Mouse (Mus musculus) embryonic facial prominence, embryonic 14.5 days (tissue): ENCODE measurements around the gene Ap1s3. TPM values are rescaled to one million over a fixed set of nuclear protein-coding genes. Genes with fewer than 3 reads are reported as not detected.

ENCODE experiments used
- ATAC-seq: fragments of 200-750 bp; cut with Nextera tagmentation; 2 replicates; pipeline ENCODE4 v1.8.0; 2017; ENCODE audit warnings: low read depth, moderate number of reproducible peaks, moderate TSS enrichment
- DNase-seq: peaks from one replicate; pipeline ENCODE4 v3.0.0-alpha.2; 2015; ENCODE audit warnings: low spot score
- H3K27ac ChIP-seq: fragments of 300-500 bp; sonication (generic); replicated peaks from 2 replicates; pipeline ENCODE4 v1.5.1; 2014; ENCODE audit warnings: low read depth, mild to moderate bottlenecking, low read length, moderate library complexity
- H3K27me3 ChIP-seq: fragments of 300-500 bp; sonication (generic); replicated peaks from 2 replicates; pipeline ENCODE4 v1.6.1; 2014; ENCODE audit warnings: low read length; ENCODE audit not compliant: control insufficient read depth, insufficient read depth
- H3K36me3 ChIP-seq: fragments of 300-500 bp; sonication (generic); 2 replicates; pipeline ENCODE4 v1.6.1; 2014; ENCODE audit warnings: low read length, mixed read lengths; ENCODE audit not compliant: control insufficient read depth, insufficient read depth
- H3K4me1 ChIP-seq: fragments of 300-500 bp; sonication (generic); 2 replicates; pipeline ENCODE4 v1.6.1; 2014; ENCODE audit warnings: antibody characterized with exemption, low read length; ENCODE audit not compliant: control insufficient read depth, insufficient read depth
- H3K4me2 ChIP-seq: fragments of 300-500 bp; sonication (generic); 2 replicates; pipeline ENCODE4 v1.6.1; 2014; ENCODE audit warnings: low read depth, mild to moderate bottlenecking, low read length, moderate library complexity, mixed read lengths
- H3K4me3 ChIP-seq: fragments of 300-500 bp; sonication (generic); 2 replicates; pipeline ENCODE4 v1.5.1; 2014; ENCODE audit warnings: low read depth, mild to moderate bottlenecking, low read length
- H3K9ac ChIP-seq: fragments of 300-500 bp; sonication (generic); 2 replicates; pipeline ENCODE4 v1.6.1; 2014; ENCODE audit warnings: low read depth, mild to moderate bottlenecking, low read length, moderate library complexity, mixed read lengths
- H3K9me3 ChIP-seq: fragments of 300-500 bp; sonication (generic); 2 replicates; pipeline ENCODE4 v1.6.1; 2016; ENCODE audit warnings: low read length; ENCODE audit not compliant: control insufficient read depth
- WGBS: fragments of 180-500 bp; shearing (Covaris S2); extraction: QIAGEN DNeasy Blood & Tissue Kit; methylation state at CpG from one replicate; pipeline ENCODE4 v1.1.7; 2014; 5-methylcytosine and 5-hydroxymethylcytosine counted together
- polyA plus RNA-seq: library from polyadenylated mRNA; unstranded; fragments of >200 nt; fragmentation: Nextera tagmentation; extraction: Ambion mirVana; gene quantifications from 2 replicates; pipeline ENCODE4 v1.2.1, GENCODE M21; 2014

The Ap1s3 gene
- polyA plus RNA-seq, 1 experiment from 2014 or later = 0.31 TPM

DNA sequence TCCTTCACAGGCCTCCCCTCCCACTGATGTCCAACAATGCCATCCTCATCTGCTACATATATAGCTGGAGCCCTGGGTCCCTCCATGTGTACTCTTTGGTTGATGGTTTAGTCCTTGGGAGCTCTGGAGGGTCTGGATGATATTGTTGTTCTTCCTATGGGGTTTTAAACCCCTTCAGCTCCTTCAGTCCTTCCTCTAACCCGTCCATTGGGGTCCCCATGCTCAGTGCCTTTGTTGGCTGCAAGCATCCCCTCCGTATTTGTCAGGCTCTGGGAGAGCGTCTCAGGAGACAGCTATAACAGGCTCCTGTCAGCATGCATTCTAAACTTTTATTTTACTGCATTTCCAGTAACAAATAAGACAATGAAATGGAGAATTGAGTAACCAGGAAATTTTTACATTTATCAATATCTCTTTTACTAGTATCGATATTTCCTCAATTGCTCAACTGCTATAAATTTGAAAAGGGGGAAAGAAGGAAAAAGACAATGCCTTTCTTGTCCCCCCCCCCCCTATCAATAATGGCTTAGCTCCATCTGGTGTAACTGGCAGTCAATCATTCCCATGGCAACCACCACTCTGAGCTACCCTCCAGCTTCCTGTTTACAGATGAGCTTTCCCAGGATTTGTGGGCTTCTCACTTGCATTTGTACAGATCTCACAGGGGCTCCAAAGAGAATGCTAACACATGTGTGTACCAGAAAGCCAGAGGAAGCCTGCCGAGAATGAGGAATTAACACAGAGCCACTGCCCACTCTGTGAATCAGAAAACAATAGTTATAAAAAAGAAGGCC is 73.2 kb downstream of the Ap1s3 start:
- no peaks in the 10 kb centered on the region for H3K9me3 ChIP-seq
- no peaks in the 10 kb centered on the region for H3K36me3 ChIP-seq
- ATAC-seq (no peak), DNase-seq (peak; percentile 42)
- no peak overlapping the region for H3K4me2 ChIP-seq
- H3K9ac ChIP-seq = no peak overlapping the region
- no peaks in the 10 kb centered on the region for H3K27me3 ChIP-seq
- no peak overlapping the region; the same call in 1 of the 2 replicates for H3K27ac ChIP-seq
- WGBS = 40% methylated on average over 5 of the region's 5 CpGs
- no peaks in the 10 kb centered on the region for H3K4me1 ChIP-seq
- H3K4me3 ChIP-seq = no peak overlapping the region

- Histone ChIP-seq H3K27ac (no peak overlapping the region), H3K4me1 (no peaks in the 10 kb centered on the region), H3K9me3 (no peaks in the 10 kb centered on the region), H3K36me3 (no peaks in the 10 kb centered on the region), H3K4me2 (no peak overlapping the region), H3K4me3 (no peak overlapping the region), H3K9ac (no peak overlapping the region), H3K27me3 (no peaks in the 10 kb centered on the region)
- ATAC-seq = no peak
- 65% methylated on average over 4 of the region's 4 CpGs for WGBS
- DNase-seq = peak; percentile 7
Observed at GRCm38 (mm10) chr1:79592721-79593277, 79.0 kb downstream of the Ap1s3 start.

- ATAC-seq (no peak), DNase-seq (no peak)
- Histone ChIP-seq H3K4me3 (no peak overlapping the region), H3K9ac (no peak overlapping the region), H3K27ac (no peak overlapping the region), H3K36me3 (no peaks in the 10 kb centered on the region), H3K4me2 (no peak overlapping the region), H3K4me1 (no peaks in the 10 kb centered on the region), H3K27me3 (no peaks in the 10 kb centered on the region), H3K9me3 (no peaks in the 10 kb centered on the region)
- 67% methylated on average over 1 of the region's 1 CpGs for WGBS
Observed at GRCm38 (mm10) chr1:79591091-79591490, 80.7 kb downstream of the Ap1s3 start.

GRCm38 (mm10) chr1:79589971-79590763 is 81.6 kb downstream of the Ap1s3 start:
- H3K4me1 ChIP-seq = no peaks in the 10 kb centered on the region
- H3K36me3 ChIP-seq = no peaks in the 10 kb centered on the region
- H3K9ac ChIP-seq = no peak overlapping the region
- no peaks in the 10 kb centered on the region for H3K27me3 ChIP-seq
- no peak overlapping the region for H3K4me3 ChIP-seq
- H3K9me3 ChIP-seq = no peaks in the 10 kb centered on the region
- ATAC-seq (no peak), DNase-seq (no peak)
- no peak overlapping the region for H3K27ac ChIP-seq
- no peak overlapping the region for H3K4me2 ChIP-seq
- 81% methylated on average over 4 of the region's 4 CpGs for WGBS

- DNase-seq (no peak), ATAC-seq (no peak)
- H3K9ac ChIP-seq = no peak overlapping the region
- no peaks in the 10 kb centered on the region for H3K36me3 ChIP-seq
- WGBS = 37% methylated on average over 6 of the region's 6 CpGs
- H3K4me3 ChIP-seq = no peak overlapping the region
- H3K4me1 ChIP-seq = no peaks in the 10 kb centered on the region
- H3K27ac ChIP-seq = no peak overlapping the region
- no peak overlapping the region for H3K4me2 ChIP-seq
- no peaks in the 10 kb centered on the region for H3K9me3 ChIP-seq
- no peaks in the 10 kb centered on the region for H3K27me3 ChIP-seq
Observed at GRCm38 (mm10) chr1:79589424-79589823, 82.3 kb downstream of the Ap1s3 start.

- no peaks in the 10 kb centered on the region for H3K36me3 ChIP-seq
- ATAC-seq (peak; percentile 87), DNase-seq (peak; percentile 87)
- peaks cover 10% of the 10 kb centered on the region; the same call in 1 of the 2 replicates for H3K4me1 ChIP-seq
- peak overlapping the region; percentile 61 for H3K9ac ChIP-seq
- H3K27me3 ChIP-seq = no peaks in the 10 kb centered on the region
- H3K9me3 ChIP-seq = no peaks in the 10 kb centered on the region
- peak overlapping the region; percentile 40; the same call in 1 of the 2 replicates for H3K27ac ChIP-seq
- WGBS = 3% methylated on average over 15 of the region's 15 CpGs
- peak overlapping the region; percentile 63 for H3K4me2 ChIP-seq
- peak overlapping the region; percentile 35 for H3K4me3 ChIP-seq
Observed at GRCm38 (mm10) chr1:79581136-79581679, 90.6 kb downstream of the Ap1s3 start.

DNA sequence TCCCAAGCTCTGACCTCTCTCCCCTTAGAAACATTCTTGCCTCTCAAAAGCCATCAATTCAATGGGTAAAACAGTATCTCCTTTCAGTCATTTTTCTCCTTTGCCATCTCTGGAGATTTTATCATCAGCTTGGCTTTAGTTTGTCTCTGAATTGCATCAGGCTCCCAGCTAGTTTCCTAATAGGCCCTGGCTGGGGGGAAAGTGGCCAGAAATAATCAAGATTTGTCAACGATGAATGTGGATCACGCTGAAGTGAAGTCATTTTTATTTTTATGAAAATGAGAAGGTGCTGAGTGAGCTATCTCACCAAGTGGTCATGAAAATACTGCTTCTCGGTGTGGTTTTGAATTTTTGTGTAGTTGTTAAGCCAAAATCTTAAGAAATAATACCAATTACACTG is 94.4 kb downstream of the Ap1s3 start:
- Histone ChIP-seq H3K27ac (no peak overlapping the region), H3K4me1 (peaks cover 10% of the 10 kb centered on the region; the same call in 1 of the 2 replicates), H3K27me3 (no peaks in the 10 kb centered on the region), H3K9ac (no peak overlapping the region), H3K36me3 (no peaks in the 10 kb centered on the region), H3K4me2 (no peak overlapping the region), H3K9me3 (no peaks in the 10 kb centered on the region), H3K4me3 (no peak overlapping the region)
- DNase-seq = no peak
- ATAC-seq = no peak
- WGBS = 65% methylated on average over 3 of the region's 3 CpGs

DNA sequence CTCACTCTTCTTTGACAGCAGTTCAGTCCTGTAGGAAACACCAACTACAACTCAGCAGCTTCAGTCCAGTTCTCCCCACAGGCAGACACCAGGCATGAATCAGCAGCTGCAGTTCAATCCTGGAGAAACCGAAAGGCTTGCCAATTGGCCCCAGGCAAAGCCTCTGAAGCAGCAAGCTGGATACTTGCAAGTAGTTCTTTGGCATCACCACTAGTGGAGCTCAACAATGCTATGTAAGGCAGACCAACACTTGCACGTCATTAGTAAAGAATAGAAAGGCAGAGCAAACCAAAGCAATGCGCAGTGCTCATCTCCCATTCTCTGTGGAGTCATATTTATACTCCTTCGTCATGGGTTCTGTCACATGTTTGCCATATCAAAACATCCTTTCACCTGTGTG is 99.9 kb downstream of the Ap1s3 start:
- H3K36me3 ChIP-seq = no peaks in the 10 kb centered on the region
- ATAC-seq = no peak
- H3K27me3 ChIP-seq = no peaks in the 10 kb centered on the region
- no peak overlapping the region for H3K4me3 ChIP-seq
- no peak for DNase-seq
- no peaks in the 10 kb centered on the region for H3K4me1 ChIP-seq
- WGBS = 81% methylated on average over 4 of the region's 4 CpGs
- H3K27ac ChIP-seq = no peak overlapping the region
- no peak overlapping the region for H3K9ac ChIP-seq
- no peak overlapping the region for H3K4me2 ChIP-seq
- H3K9me3 ChIP-seq = no peaks in the 10 kb centered on the region
